Mouse (Mus musculus) embryonic facial prominence, embryonic 14.5 days (tissue): Measurements from ENCODE around the gene Gm28036. TPM values are rescaled to one million over a fixed set of nuclear protein-coding genes. Genes with fewer than 3 reads are reported as not detected.

Experiments used
- ATAC-seq: fragments of 200-750 bp; cut with Nextera tagmentation; 2 replicates; pipeline ENCODE4 v1.8.0; 2017; ENCODE audit warnings: low read depth, moderate number of reproducible peaks, moderate TSS enrichment
- DNase-seq: peaks from one replicate; pipeline ENCODE4 v3.0.0-alpha.2; 2015; ENCODE audit warnings: low spot score
- H3K27ac ChIP-seq: fragments of 300-500 bp; sonication (generic); replicated peaks from 2 replicates; pipeline ENCODE4 v1.5.1; 2014; ENCODE audit warnings: low read depth, mild to moderate bottlenecking, low read length, moderate library complexity
- H3K27me3 ChIP-seq: fragments of 300-500 bp; sonication (generic); replicated peaks from 2 replicates; pipeline ENCODE4 v1.6.1; 2014; ENCODE audit warnings: low read length; ENCODE audit not compliant: control insufficient read depth, insufficient read depth
- H3K36me3 ChIP-seq: fragments of 300-500 bp; sonication (generic); 2 replicates; pipeline ENCODE4 v1.6.1; 2014; ENCODE audit warnings: low read length, mixed read lengths; ENCODE audit not compliant: control insufficient read depth, insufficient read depth
- H3K4me1 ChIP-seq: fragments of 300-500 bp; sonication (generic); 2 replicates; pipeline ENCODE4 v1.6.1; 2014; ENCODE audit warnings: antibody characterized with exemption, low read length; ENCODE audit not compliant: control insufficient read depth, insufficient read depth
- H3K4me2 ChIP-seq: fragments of 300-500 bp; sonication (generic); 2 replicates; pipeline ENCODE4 v1.6.1; 2014; ENCODE audit warnings: low read depth, mild to moderate bottlenecking, low read length, moderate library complexity, mixed read lengths
- H3K4me3 ChIP-seq: fragments of 300-500 bp; sonication (generic); 2 replicates; pipeline ENCODE4 v1.5.1; 2014; ENCODE audit warnings: low read depth, mild to moderate bottlenecking, low read length
- H3K9ac ChIP-seq: fragments of 300-500 bp; sonication (generic); 2 replicates; pipeline ENCODE4 v1.6.1; 2014; ENCODE audit warnings: low read depth, mild to moderate bottlenecking, low read length, moderate library complexity, mixed read lengths
- H3K9me3 ChIP-seq: fragments of 300-500 bp; sonication (generic); 2 replicates; pipeline ENCODE4 v1.6.1; 2016; ENCODE audit warnings: low read length; ENCODE audit not compliant: control insufficient read depth
- WGBS: fragments of 180-500 bp; shearing (Covaris S2); extraction: QIAGEN DNeasy Blood & Tissue Kit; methylation state at CpG from one replicate; pipeline ENCODE4 v1.1.7; 2014; 5-methylcytosine and 5-hydroxymethylcytosine counted together
- polyA plus RNA-seq: library from polyadenylated mRNA; unstranded; fragments of >200 nt; fragmentation: Nextera tagmentation; extraction: Ambion mirVana; gene quantifications from 2 replicates; pipeline ENCODE4 v1.2.1, GENCODE M21; 2014

Gm28036 gene
- polyA plus RNA-seq, 1 experiment from 2014 or later = 10.6 TPM

GRCm38 (mm10) chr2:156078421-156079182, 48.3 kb downstream of the Gm28036 start:
- no peak overlapping the region for H3K4me2 ChIP-seq
- H3K27me3 ChIP-seq = no peaks in the 10 kb centered on the region
- no peak for ATAC-seq
- no peak for DNase-seq
- H3K4me1 ChIP-seq = no peaks in the 10 kb centered on the region
- no peak overlapping the region for H3K9ac ChIP-seq
- H3K27ac ChIP-seq = no peak overlapping the region
- 91% methylated on average over 16 of the region's 16 CpGs for WGBS
- no peak overlapping the region for H3K4me3 ChIP-seq
- H3K9me3 ChIP-seq = no peaks in the 10 kb centered on the region
- H3K36me3 ChIP-seq = peaks cover 51% of the 10 kb centered on the region

GRCm38 (mm10) chr2:156077461-156077860, 49.4 kb downstream of the Gm28036 start:
- WGBS = 91% methylated on average over 7 of the region's 7 CpGs
- DNase-seq (no peak), ATAC-seq (no peak)
- Histone ChIP-seq H3K4me1 (no peaks in the 10 kb centered on the region), H3K4me3 (no peak overlapping the region), H3K4me2 (no peak overlapping the region), H3K27ac (no peak overlapping the region), H3K9me3 (no peaks in the 10 kb centered on the region), H3K9ac (no peak overlapping the region), H3K27me3 (no peaks in the 10 kb centered on the region), H3K36me3 (peaks cover 63% of the 10 kb centered on the region)

GRCm38 (mm10) chr2:156073725-156074124, 53.2 kb downstream of the Gm28036 start:
- peaks cover 100% of the 10 kb centered on the region for H3K36me3 ChIP-seq

GRCm38 (mm10) chr2:156071236-156071635, 55.7 kb downstream of the Gm28036 start:
- 94% methylated on average over 10 of the region's 10 CpGs for WGBS
- Histone ChIP-seq H3K4me3 (no peak overlapping the region), H3K36me3 (peaks cover 78% of the 10 kb centered on the region), H3K9me3 (no peaks in the 10 kb centered on the region), H3K27ac (no peak overlapping the region), H3K9ac (no peak overlapping the region), H3K27me3 (no peaks in the 10 kb centered on the region), H3K4me1 (no peaks in the 10 kb centered on the region), H3K4me2 (no peak overlapping the region)
- ATAC-seq (no peak), DNase-seq (no peak)

More at GRCm38 (mm10) chr2:156073725-156074124, 53.2 kb downstream of the Gm28036 start:
- Histone ChIP-seq H3K4me3 (no peak overlapping the region), H3K9me3 (no peaks in the 10 kb centered on the region), H3K4me2 (no peak overlapping the region), H3K4me1 (no peaks in the 10 kb centered on the region), H3K9ac (no peak overlapping the region), H3K27ac (no peak overlapping the region), H3K27me3 (no peaks in the 10 kb centered on the region)
- WGBS = 93% methylated on average over 15 of the region's 15 CpGs
- DNase-seq (no peak), ATAC-seq (no peak)

GRCm38 (mm10) chr2:156067916-156068315, 59.0 kb downstream of the Gm28036 start:
- no peak overlapping the region for H3K4me2 ChIP-seq
- no peak for ATAC-seq
- no peaks in the 10 kb centered on the region for H3K27me3 ChIP-seq
- WGBS = 91% methylated on average over 10 of the region's 10 CpGs
- H3K9me3 ChIP-seq = no peaks in the 10 kb centered on the region
- no peak overlapping the region for H3K9ac ChIP-seq
- no peak overlapping the region for H3K27ac ChIP-seq
- peaks cover 45% of the 10 kb centered on the region for H3K36me3 ChIP-seq
- H3K4me3 ChIP-seq = no peak overlapping the region
- H3K4me1 ChIP-seq = no peaks in the 10 kb centered on the region
- no peak for DNase-seq

- ATAC-seq = 0 out of 2 replicates have a peak, but pooled peaks have one; percentile 2
- DNase-seq = no peak
- peak overlapping the region; percentile 85 for H3K9ac ChIP-seq
- 30% methylated on average over 10 of the region's 10 CpGs for WGBS
- peaks cover 27% of the 10 kb centered on the region for H3K36me3 ChIP-seq
- H3K27ac ChIP-seq = no peak overlapping the region
- H3K4me2 ChIP-seq = peak overlapping the region; percentile 94
- H3K27me3 ChIP-seq = no peaks in the 10 kb centered on the region
- no peaks in the 10 kb centered on the region for H3K4me1 ChIP-seq
- no peaks in the 10 kb centered on the region for H3K9me3 ChIP-seq
- H3K4me3 ChIP-seq = peak overlapping the region; percentile 72
Measured at GRCm38 (mm10) chr2:156066126-156066525, 60.8 kb downstream of the Gm28036 start.

GRCm38 (mm10) chr2:156065099-156066041, 61.5 kb downstream of the Gm28036 start, which contains the start of gene Spag4:
Gene Spag4, plus strand, starts transcription at chr2:156065175.
- Histone ChIP-seq H3K36me3 (peaks cover 19% of the 10 kb centered on the region), H3K4me2 (peak within 1 kb of the TSS; percentile 94), H3K4me1 (no peaks in the 10 kb centered on the region), H3K4me3 (peak within 1 kb of the TSS; percentile 72), H3K9me3 (no peaks in the 10 kb centered on the region), H3K27ac (peak within 1 kb of the TSS; percentile 81), H3K9ac (peak within 1 kb of the TSS; percentile 85), H3K27me3 (no peaks in the 10 kb centered on the region)
- ATAC-seq (peak; percentile 79), DNase-seq (peak; percentile 80)
- under 1% methylated on average over 38 of the region's 81 CpGs for WGBS

GRCm38 (mm10) chr2:156052816-156053215, 74.1 kb downstream of the Gm28036 start, which contains the start of gene Fer1l4:
Gene Fer1l4, minus strand, starts transcription at chr2:156052947.
- Histone ChIP-seq H3K4me3 (no peak within 1 kb of the TSS), H3K4me2 (no peak within 1 kb of the TSS), H3K36me3 (no peaks in the 10 kb centered on the region), H3K27me3 (no peaks in the 10 kb centered on the region), H3K27ac (no peak within 1 kb of the TSS), H3K9me3 (no peaks in the 10 kb centered on the region), H3K9ac (no peak within 1 kb of the TSS), H3K4me1 (no peaks in the 10 kb centered on the region)
- 68% methylated on average over 9 of the region's 9 CpGs for WGBS
- ATAC-seq (no peak), DNase-seq (no peak)
